Mouse (Mus musculus) spleen, postnatal 36 days (tissue): Measurements from ENCODE around the gene Olfr1507.

Experiments
- DNase-seq, 2 experiments: peaks; one replicate each; pipeline ENCODE4 v3.0.0; 2022; ENCODE audit warnings: low spot score in 2 of 2, mixed read lengths in 1 of 2

Gene Olfr1507

DNA sequence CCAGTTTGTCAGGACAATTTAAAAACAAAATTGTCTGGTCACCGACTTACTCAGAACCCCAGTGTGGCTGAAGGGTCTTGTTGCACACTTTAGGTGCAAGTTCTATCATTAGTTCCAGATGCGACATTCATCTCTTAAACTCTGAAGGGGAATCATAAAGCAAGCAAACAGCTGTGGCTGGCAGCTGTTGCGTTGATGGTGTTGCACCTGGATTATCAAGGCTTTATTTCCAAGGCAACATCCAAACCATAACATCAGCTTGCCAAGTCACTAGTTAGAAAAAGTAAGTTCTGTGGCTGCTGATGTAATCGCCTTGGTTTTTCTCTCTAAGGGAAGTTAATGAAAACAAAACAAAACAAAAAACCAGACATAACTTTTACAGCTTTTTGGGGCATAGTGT is at the start of gene Olfr1507:
Olfr1507 (minus strand) TSS at position 234 of the 400 bp plus-strand sequence.
- DNase-seq, result no peak

DNA sequence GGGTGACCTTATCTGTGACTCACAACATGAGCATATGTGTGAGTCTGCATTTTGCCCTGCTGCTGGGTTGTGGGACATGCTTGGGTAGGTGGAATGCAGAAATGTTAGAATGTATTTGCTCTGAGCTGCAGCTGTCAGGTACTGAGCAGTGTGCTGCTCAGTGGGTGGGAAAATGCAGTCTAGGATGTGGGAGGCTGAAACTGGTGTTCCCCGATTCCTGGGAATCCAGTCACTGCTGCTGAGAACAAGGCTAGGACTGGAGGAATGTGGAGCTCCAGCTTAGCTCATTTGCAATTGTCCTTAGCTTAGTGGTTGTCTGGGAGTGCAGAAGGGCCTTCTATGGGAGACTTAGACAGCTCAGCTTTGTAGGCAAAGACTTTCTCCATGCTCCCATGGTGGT is 37.8 kb upstream of the Olfr1507 start:
- DNase-seq, result no peak

DNA sequence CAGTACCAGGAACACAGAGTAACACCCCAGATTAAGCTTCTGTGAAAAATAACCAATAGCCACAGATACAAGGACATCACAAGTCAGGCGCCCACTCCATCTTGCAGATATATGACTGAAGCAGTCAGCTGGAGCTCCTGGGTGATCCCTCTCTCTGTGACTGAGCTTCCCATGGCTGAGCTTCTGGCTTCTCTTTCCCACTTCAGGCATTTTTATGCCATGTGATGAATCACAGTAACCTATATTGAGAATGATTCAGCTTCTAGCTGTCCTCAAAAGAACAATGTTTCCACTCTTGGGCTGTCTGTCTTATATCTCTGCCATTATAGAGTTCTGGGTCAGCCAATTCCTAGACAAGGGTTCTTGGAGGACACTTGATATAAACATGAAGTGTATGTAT is 29.4 kb upstream of the Olfr1507 start:
- no peak for DNase-seq

DNA sequence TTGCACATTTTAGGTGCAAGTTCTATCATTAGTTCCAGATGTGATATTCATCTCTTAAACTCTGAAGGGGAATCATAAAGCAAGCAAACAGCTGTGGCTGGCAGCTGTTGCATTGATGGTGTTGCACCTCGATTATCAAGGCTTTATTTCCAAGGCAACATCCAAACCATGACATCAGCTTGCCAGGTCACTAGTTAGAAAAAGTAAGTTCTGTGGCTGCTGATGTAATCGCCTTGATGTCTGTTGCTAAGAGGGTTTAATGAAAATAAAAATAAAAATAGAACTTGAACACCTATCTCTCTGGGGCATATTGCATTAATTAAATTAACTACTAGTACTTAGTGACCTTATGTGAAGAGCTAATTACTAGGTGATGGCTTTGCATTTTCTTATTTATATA is 28.2 kb downstream of the Olfr1507 start, which contains the start of gene Olfr1508:
Olfr1508 (minus strand) TSS at position 101 of the 400 bp plus-strand sequence.
- DNase-seq, result no peak

DNA sequence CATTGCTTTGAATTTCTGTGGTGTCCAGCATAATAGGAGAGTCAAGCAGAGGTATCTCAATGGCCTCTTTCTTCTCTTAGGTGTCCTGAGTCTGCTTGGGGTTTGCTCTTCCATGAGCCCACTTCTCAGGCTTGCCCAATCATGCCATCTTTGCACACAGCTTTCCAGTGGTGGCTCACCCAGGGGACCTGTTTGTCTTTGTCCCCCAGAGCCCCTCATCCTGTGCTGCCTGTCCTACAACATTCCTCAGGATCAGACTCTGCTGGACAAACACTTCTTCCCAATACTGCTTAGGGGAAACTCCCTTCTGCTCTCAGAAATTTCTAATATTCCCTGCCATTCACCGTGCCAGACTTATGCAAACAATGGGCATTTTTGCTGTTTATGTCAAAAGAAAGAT is 29.8 kb downstream of the Olfr1507 start:
- DNase-seq, result no peak

DNA sequence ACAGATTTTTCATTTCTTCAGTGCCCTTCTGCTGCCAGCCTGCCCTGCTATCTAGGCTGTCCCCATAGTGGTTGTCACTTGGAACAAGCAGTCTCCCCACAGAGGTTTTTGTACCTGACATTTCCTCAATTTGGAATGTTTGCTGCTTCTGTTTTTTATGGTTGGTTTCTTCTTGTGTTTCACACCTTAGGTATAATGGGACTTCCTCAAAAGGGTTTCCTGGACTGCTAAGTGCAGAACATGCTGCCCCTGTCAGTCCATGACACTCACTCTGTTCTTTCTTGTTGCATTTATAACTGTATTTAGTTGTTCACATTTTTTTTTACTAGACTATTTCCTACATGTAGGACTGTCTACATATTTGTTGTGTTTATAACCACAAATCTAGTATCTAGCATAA is 33.6 kb downstream of the Olfr1507 start:
- peak in 1 of 2 experiments; percentile 2 for DNase-seq

DNA sequence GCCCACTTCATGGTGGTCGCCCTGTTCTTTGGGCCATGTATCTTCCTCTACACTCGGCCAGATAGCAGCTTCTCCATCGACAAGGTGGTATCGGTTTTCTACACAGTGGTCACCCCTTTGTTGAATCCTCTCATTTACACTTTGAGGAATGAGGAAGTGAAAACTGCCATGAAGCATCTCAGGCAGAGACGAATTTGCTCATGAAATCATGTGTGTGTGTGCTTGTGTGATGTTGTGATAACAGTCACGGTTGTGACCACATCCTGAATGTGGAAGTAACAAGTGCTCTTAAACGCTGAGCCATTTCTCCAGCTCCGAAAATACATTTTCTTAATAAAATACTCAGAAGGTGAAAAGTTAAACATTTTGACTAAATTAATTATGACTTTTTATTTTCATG is 44.4 kb downstream of the Olfr1507 start:
- peak; percentile 61 to 69 for DNase-seq

DNA sequence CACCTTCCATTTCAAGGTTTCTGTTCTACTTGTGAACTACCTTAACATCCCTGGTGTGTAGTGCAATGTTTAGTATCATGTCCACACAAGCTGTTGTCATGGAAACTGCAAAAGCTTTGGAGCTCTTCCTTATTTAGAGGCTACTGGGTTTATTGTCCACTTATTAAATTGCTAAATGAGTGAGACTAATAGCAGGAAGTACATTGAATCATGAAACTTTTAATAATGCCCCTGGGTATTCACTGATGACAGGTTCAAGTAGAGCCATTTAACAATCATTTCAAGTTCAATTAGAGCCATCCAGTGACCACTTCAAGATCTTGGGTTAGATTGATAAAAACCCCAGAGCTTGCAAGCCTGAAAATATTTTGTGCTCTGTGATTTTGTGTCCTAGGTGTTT is 52.9 kb downstream of the Olfr1507 start, which contains the start of gene Olfr1509:
Olfr1509 (plus strand) TSS at position 301 of the 400 bp plus-strand sequence.
- no peak for DNase-seq
